Mouse (Mus musculus): ENCODE measurements around the gene Nudt4. TPM values are rescaled to one million over a fixed set of nuclear protein-coding genes. Genes with fewer than 3 reads are reported as not detected.

Nudt4 gene
- polyA plus RNA-seq (2017; shearing (Covaris generic)) = 10 to 100 TPM; 41.3 to 49.8 TPM

DNA sequence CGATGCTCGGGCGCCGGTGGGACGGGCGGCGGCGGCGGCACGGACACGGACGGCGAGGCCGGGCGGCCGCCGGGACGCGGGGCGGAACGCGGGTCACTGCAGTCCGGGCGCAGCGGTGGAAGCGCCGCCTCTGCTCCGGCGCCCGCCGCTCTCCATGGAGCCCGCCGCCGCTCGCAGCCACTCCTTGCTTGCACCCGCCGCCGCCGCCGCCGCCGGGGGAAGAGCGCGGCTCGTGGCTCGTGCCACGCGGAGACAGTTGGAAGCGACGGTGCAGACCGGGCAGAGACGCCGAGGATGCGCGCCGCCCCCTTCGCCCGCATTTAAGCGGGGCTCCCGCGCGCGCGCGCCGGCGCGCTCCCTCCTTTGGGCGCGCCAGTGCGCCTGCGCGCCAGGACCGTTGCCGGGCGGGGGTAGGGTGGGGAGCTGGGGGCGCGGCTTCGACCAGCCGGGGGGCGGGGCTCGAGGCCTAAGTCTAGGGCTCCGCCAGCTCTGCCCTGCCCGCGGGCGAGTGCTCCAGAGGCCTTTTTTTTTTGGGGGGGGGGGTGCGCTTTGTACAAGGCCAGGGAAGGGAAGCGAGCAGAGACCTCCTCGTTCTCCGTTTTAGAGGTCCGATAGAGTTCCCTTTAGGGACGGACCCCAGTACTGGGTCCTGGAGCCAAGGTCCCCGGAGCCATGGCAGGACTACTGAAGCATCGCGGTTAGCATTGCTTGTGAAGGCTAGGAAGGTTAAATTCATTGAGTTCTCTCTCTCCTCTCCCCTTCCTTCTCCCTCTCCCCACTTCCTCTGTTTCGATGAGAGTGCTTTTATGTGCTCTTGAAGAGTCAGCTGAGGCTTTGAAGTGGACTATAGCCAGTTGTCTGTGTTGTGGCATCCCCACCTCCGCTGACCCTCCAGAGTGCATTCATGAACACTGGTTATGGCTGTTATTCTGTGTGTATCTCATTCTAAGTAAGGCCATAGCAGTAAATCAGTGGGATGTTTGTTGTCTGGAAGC, at the start of gene Nudt4:
Gene Nudt4 (minus strand): TSS at position 296 of the 995 bp plus-strand sequence.

DNA sequence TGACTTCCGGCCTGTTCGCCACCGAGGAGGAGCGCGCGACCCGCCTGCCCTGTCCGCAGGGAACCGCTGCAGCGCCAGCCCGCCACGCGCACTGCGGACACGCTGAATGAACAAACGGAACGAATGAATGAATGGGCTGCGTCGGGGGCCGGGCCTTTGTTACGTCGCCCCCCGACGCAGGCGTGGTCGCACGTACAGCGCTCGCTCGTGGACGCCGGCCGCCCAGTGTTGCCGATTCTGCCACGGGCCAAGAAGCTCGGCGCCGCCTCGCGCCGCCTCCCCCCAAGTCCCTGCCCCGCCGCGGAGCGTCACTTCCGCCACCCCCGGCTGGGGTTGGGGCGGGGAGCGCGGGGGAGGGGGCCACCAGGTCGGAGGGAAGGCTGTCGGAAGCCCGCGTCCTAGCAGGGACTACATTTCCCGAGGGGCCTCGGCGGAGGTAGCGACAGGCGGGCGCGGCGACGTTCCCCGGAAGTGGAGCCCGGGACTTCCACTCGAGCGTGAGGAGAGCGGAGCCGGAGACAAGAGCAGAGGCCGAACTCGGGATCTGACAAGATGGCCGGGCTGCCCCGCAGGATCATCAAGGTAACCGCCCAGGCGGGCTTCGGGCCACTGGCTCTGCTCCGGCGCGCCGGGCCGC, 49.2 kb downstream of the Nudt4 start, which contains the start of gene Ube2n:
Gene Ube2n (plus strand): TSS at position 490 of the 637 bp plus-strand sequence.

DNA sequence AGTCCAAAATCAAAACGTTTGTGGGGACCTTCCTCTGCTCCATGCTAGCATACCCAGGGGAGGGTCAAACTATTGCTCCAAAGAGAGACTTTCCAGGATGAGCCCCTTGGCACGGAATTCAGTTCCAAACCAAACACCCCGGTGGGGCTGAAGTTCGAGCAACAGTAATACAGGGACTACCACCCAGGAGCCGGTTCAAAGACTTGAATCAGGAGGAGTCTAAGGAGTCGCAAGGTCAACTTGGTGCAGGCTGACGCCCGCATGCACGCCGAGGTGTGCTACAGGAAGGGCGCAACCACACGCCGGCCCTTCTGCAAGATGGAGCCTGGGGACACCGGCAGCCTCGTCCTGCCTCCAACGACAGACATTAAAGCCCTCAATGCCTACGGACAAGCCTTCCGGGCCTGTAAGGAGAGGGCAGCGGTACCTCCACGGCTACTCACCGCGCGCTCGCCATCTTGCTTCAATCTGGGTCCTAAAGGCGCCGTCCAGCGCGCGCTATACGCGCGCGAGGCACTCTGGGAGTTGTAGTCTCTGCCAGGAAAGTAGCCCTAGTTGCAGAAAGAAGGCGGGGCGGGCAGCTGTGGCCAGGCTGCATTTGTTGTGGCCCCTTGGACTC, 62.4 kb downstream of the Nudt4 start, which contains the start of gene Mrpl42:
Gene Mrpl42 (minus strand): TSS at position 478 of the 619 bp plus-strand sequence.

Other genes starting within 250 kb of the Nudt4 start
- gene Cradd, start 240.0 kb downstream of the Nudt4 start, polyA plus RNA-seq (2017; shearing (Covaris generic)) = 10 to 100 TPM; 23.7 to 29.3 TPM
- 100 to 1,000 TPM in 1 of 2 experiments, 10 to 100 TPM in 1; 97.2 to 228 TPM for gene Socs2, start 147.0 kb downstream of the Nudt4 start, polyA plus RNA-seq (2017; shearing (Covaris generic))
- gene Mrpl42, start 62.2 kb downstream of the Nudt4 start, polyA plus RNA-seq (2017; shearing (Covaris generic)) = 100 to 1,000 TPM; 130 to 144 TPM
- gene Ube2n, start 49.0 kb downstream of the Nudt4 start, polyA plus RNA-seq (2017; shearing (Covaris generic)) = 100 to 1,000 TPM; 325 to 358 TPM
- not detected for gene Anapc15-ps, start 109.3 kb upstream of the Nudt4 start, polyA plus RNA-seq (2017; shearing (Covaris generic))

Data from activated CD4-positive, CD25-positive, alpha-beta regulatory T cell (primary cell).